Mouse (Mus musculus) megakaryocyte, embryonic 14.5 days (primary cell): ENCODE data around the gene Ptpn3.

Source experiments
- FLI1 ChIP-seq: IDR thresholded peaks from 2 replicates; pipeline ENCODE4 v1.6.1; 2012; ENCODE audit warnings: low read length, inconsistent platforms, mixed read lengths
- GATA1 ChIP-seq: IDR thresholded peaks from 3 replicates; pipeline ENCODE4 v1.6.1; 2012; ENCODE audit warnings: mixed read lengths, low read length, inconsistent platforms, borderline replicate concordance

DNA sequence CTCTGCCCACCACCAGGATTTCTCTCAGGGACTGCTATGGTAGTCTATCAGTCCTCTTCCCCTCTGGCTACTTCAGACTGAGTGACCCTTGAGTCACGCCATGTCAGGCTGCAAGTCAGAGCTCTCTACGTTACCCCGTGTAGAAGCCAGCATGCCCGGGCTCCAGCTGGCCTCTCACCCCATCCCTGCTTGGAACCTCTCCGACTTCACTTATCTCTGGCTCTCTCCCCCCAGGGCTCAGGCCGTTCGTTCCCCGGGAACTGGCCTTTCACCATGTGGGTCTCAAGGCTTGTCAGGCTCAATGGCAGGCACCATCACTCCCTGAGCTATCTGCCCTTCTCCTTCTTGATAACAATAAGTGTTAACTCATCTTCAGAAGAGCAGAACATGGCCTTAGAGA lies 33.3 kb downstream of the Ptpn3 start:
- TF ChIP-seq GATA1 = no peak
- no peak for TF ChIP-seq FLI1
